Mouse (Mus musculus) MEL (cell line): ENCODE measurements around the gene Mup21. TPM values are rescaled to one million over a fixed set of nuclear protein-coding genes. Genes with fewer than 3 reads are reported as not detected.

Source experiments
- DNase-seq: peaks from one replicate; pipeline ENCODE4 v3.0.0; 2011; ENCODE audit warnings: low read depth, low spot score
- H3K27ac ChIP-seq: 2 replicates; pipeline ENCODE4 v1.5.1; 2012; ENCODE audit warnings: low read depth, mild to moderate bottlenecking, control low read depth, low read length, moderate library complexity; ENCODE audit not compliant: control insufficient read depth
- H3K27me3 ChIP-seq, 2 experiments: fragments of 150-350 bp in 1 of 2; sonication (generic) in 1 of 2; 2 replicates each; pipeline ENCODE4 v1.6.1; 2012; ENCODE audit warnings: low read length in 2 of 2, mild to moderate bottlenecking in 2 of 2, improper control_type of control experiment in 1 of 2, moderate library complexity in 1 of 2; ENCODE audit not compliant: insufficient read depth in 2 of 2, control insufficient read depth in 1 of 2
- H3K36me3 ChIP-seq, 2 experiments: 2 replicates each; pipeline ENCODE4 v1.6.1; 2012 to 2014; ENCODE audit warnings: low read length in 2 of 2, improper control_type of control experiment in 1 of 2, inconsistent platforms in 1 of 2, mild to moderate bottlenecking in 1 of 2; ENCODE audit not compliant: insufficient read depth in 2 of 2, control insufficient read depth in 1 of 2
- H3K4me1 ChIP-seq, 2 experiments: fragments of 150-350 bp in 1 of 2; sonication (generic) in 1 of 2; 2 replicates each; pipeline ENCODE4 v1.6.1; 2012; ENCODE audit warnings: low read length in 2 of 2, improper control_type of control experiment in 1 of 2, mild to moderate bottlenecking in 1 of 2; ENCODE audit not compliant: insufficient read depth in 2 of 2, control insufficient read depth in 1 of 2
- H3K4me3 ChIP-seq, 2 experiments: fragments of 150-350 bp in 1 of 2; sonication (generic) in 1 of 2; 2 replicates each; pipeline ENCODE4 v1.5.1; 2012; ENCODE audit warnings: low read depth in 2 of 2, low read length in 2 of 2, mild to moderate bottlenecking in 2 of 2, moderate library complexity in 2 of 2, control low read depth in 1 of 2, improper control_type of control experiment in 1 of 2; ENCODE audit not compliant: control insufficient read depth in 1 of 2, insufficient read depth in 1 of 2
- H3K79me2 ChIP-seq: 2 replicates; pipeline ENCODE4 v1.6.1; 2012; ENCODE audit warnings: mild to moderate bottlenecking, low read length, moderate library complexity; ENCODE audit not compliant: control insufficient read depth, poor library complexity, insufficient read depth
- H3K9ac ChIP-seq: 2 replicates; pipeline ENCODE4 v1.6.1; 2012; ENCODE audit warnings: low read depth, mild to moderate bottlenecking, control low read depth, low read length, moderate library complexity; ENCODE audit not compliant: control insufficient read depth, poor library complexity, severe bottlenecking
- H3K9me3 ChIP-seq: fragments of 150-350 bp; sonication (generic); replicated peaks from 2 replicates; pipeline ENCODE4 v1.6.1; 2012; ENCODE audit warnings: mild to moderate bottlenecking, low read length, improper control_type of control experiment, moderate library complexity; ENCODE audit not compliant: insufficient read depth
- BHLHE40 ChIP-seq: IDR thresholded peaks from 2 replicates; pipeline ENCODE4 v1.6.1; 2012; ENCODE audit warnings: low read depth, mild to moderate bottlenecking, inconsistent platforms, low read length, improper control_type of control experiment, borderline replicate concordance
- CTCF ChIP-seq, 3 experiments: IDR thresholded peaks in 2 of 3; conservative IDR thresholded peaks in 1 of 3; 2 replicates each; pipeline ENCODE4 v1.5.1; 2011 to 2012; ENCODE audit warnings: low read length in 3 of 3, low read depth in 2 of 3, mild to moderate bottlenecking in 2 of 3, improper control_type of control experiment in 1 of 3, inconsistent platforms in 1 of 3, mixed read lengths in 1 of 3, moderate library complexity in 1 of 3; ENCODE audit not compliant: control insufficient read depth in 1 of 3, insufficient read depth in 1 of 3, poor library complexity in 1 of 3, severe bottlenecking in 1 of 3
- E2F4 ChIP-seq: IDR thresholded peaks from 2 replicates; pipeline ENCODE4 v1.6.1; 2011; ENCODE audit warnings: low read depth, low read length, improper control_type of control experiment, borderline replicate concordance
- EP300 ChIP-seq, 2 experiments: IDR thresholded peaks; 2 replicates each; pipeline ENCODE4 v1.6.1; 2011; ENCODE audit warnings: improper control_type of control experiment in 2 of 2, low read length in 2 of 2, low read depth in 1 of 2, mild to moderate bottlenecking in 1 of 2
- ETS1 ChIP-seq: IDR thresholded peaks from 2 replicates; pipeline ENCODE4 v1.6.1; 2012; ENCODE audit warnings: low read depth, mild to moderate bottlenecking, inconsistent platforms, low read length, improper control_type of control experiment, moderate library complexity
- HCFC1 ChIP-seq: IDR thresholded peaks from 2 replicates; pipeline ENCODE4 v1.6.1; 2012; ENCODE audit warnings: low read depth, mild to moderate bottlenecking, inconsistent platforms, low read length, improper control_type of control experiment, moderate library complexity
- JUND ChIP-seq: IDR thresholded peaks from 2 replicates; pipeline ENCODE4 v1.6.1; 2011; ENCODE audit warnings: low read depth, mild to moderate bottlenecking, improper control_type of control experiment, low read length
- MAX ChIP-seq: IDR thresholded peaks from 2 replicates; pipeline ENCODE4 v1.6.1; 2011; ENCODE audit warnings: low read length, improper control_type of control experiment
- MAZ ChIP-seq: IDR thresholded peaks from 2 replicates; pipeline ENCODE4 v1.6.1; 2012; ENCODE audit warnings: low read depth, mild to moderate bottlenecking, inconsistent platforms, low read length, improper control_type of control experiment
- MXI1 ChIP-seq: IDR thresholded peaks from 2 replicates; pipeline ENCODE4 v1.6.1; 2011; ENCODE audit warnings: mild to moderate bottlenecking, low read depth, low read length, improper control_type of control experiment
- NELFE ChIP-seq: IDR thresholded peaks from 2 replicates; pipeline ENCODE4 v1.6.1; 2011; ENCODE audit warnings: low read depth, low read length, improper control_type of control experiment
- POLR2AphosphoS2 ChIP-seq: IDR thresholded peaks from 2 replicates; pipeline ENCODE4 v1.6.1; 2011; ENCODE audit warnings: low read length, improper control_type of control experiment
- RAD21 ChIP-seq: IDR thresholded peaks from 2 replicates; pipeline ENCODE4 v1.6.1; 2011; ENCODE audit warnings: mild to moderate bottlenecking, low read depth, low read length, improper control_type of control experiment
- SMC3 ChIP-seq: IDR thresholded peaks from 2 replicates; pipeline ENCODE4 v1.6.1; 2011; ENCODE audit warnings: low read depth, low read length, improper control_type of control experiment
- TAL1 ChIP-seq: IDR thresholded peaks from 2 replicates; pipeline ENCODE4 v1.6.1; 2012; ENCODE audit warnings: mild to moderate bottlenecking, inconsistent platforms, low read length, moderate library complexity, mixed read lengths
- TCF12 ChIP-seq: IDR thresholded peaks from 2 replicates; pipeline ENCODE4 v1.6.1; 2014; ENCODE audit warnings: low read depth, mild to moderate bottlenecking, inconsistent platforms, low read length, improper control_type of control experiment, moderate library complexity
- UBTF ChIP-seq: IDR thresholded peaks from 2 replicates; pipeline ENCODE4 v1.6.1; 2012; ENCODE audit warnings: low read depth, mild to moderate bottlenecking, inconsistent platforms, low read length, improper control_type of control experiment, moderate library complexity, borderline replicate concordance; ENCODE audit not compliant: insufficient read depth
- ZKSCAN1 ChIP-seq: IDR thresholded peaks from 2 replicates; pipeline ENCODE4 v1.6.1; 2012; ENCODE audit warnings: low read depth, mild to moderate bottlenecking, inconsistent platforms, low read length, improper control_type of control experiment, moderate library complexity
- ZMIZ1 ChIP-seq: IDR thresholded peaks from 2 replicates; pipeline ENCODE4 v1.6.1; 2012; ENCODE audit warnings: low read depth, mild to moderate bottlenecking, inconsistent platforms, low read length, improper control_type of control experiment, moderate library complexity
- polyA plus RNA-seq, 2 experiments: library from polyadenylated mRNA; stranded (reverse) in 1 of 2; unstranded in 1 of 2; fragments of >175 nt in 1 of 2; fragments of >200 nt in 1 of 2; gene quantifications; 2 replicates each; pipeline versions ENCODE4 v1.2.1 to v1.2.4; 2012; ENCODE audit warnings: low replicate concordance in 2 of 2, low read depth in 1 of 2; ENCODE audit not compliant: insufficient read length in 2 of 2, insufficient read depth in 1 of 2, missing spikeins in 1 of 2
- total RNA-seq: library from RNA; depleted of rRNA; stranded (reverse); fragments of 300-350 nt; gene quantifications from 2 replicates; pipeline ENCODE4 v1.2.3, GENCODE M21; 2012

The Mup21 gene
- total and polyA plus RNA-seq, 3 experiments = not detected

DNA sequence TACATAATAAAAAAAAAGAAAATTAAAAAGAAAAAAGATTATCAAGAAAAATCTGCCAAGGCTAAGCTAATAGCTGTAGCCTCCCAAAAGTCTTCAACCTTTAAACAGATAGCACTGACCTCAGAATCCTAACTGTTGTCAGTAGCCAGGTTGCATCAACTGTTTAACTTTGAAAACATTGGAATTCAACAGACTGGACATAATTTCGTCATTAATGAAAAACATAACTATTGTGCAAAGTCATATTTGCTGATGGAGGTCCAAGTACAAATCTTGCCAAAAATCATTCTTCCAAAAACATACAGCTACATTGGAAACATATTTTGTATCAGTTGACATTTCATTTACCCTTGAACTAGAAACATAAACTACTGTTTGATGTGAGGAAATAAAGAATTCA lies 7.7 kb upstream of the Mup21 start:
- H3K4me1 ChIP-seq = no peaks in the 10 kb centered on the region
- H3K36me3 ChIP-seq = no peaks in the 10 kb centered on the region
- no peaks in the 10 kb centered on the region for H3K9me3 ChIP-seq

GRCm38 (mm10) chr4:62133706-62134105 lies 17.0 kb downstream of the Mup21 start:
- H3K4me1 ChIP-seq = no peaks in the 10 kb centered on the region
- H3K9me3 ChIP-seq = no peaks in the 10 kb centered on the region
- no peak overlapping the region for H3K4me3 ChIP-seq
- no peak overlapping the region for H3K27ac ChIP-seq
- TF ChIP-seq CTCF (IDR thresholded peaks at IDR 0.05 in 2 of 3, conservative IDR thresholded peaks at IDR 0.05 in 1 of 3; ENCODE audit: control insufficient read depth in 1 of 3, insufficient read depth in 1 of 3, low read depth in 2 of 3, low read length in 3 of 3, poor library complexity in 1 of 3, severe bottlenecking in 1 of 3) (peak; percentile 15 to 41 (median 33); a peak in 4 of 6 replicates), RAD21 (peak; percentile 30), POLR2AphosphoS2 (no peak), E2F4 (no peak)
- no peaks in the 10 kb centered on the region for H3K36me3 ChIP-seq
- DNase-seq = peak; percentile 12
- H3K79me2 ChIP-seq = no peaks in the 10 kb centered on the region
- H3K9ac ChIP-seq = no peak overlapping the region
- H3K27me3 ChIP-seq = no peaks in the 10 kb centered on the region

More for the DNA sequence above, 7.7 kb upstream of the Mup21 start:
- Histone ChIP-seq H3K27ac (no peak overlapping the region), H3K4me3 (no peak overlapping the region), H3K79me2 (no peaks in the 10 kb centered on the region), H3K9ac (no peak overlapping the region), H3K27me3 (no peaks in the 10 kb centered on the region)
- TF ChIP-seq ETS1 (no peak), POLR2AphosphoS2 (no peak), MAZ (no peak), JUND (no peak), NELFE (no peak), TAL1 (no peak), MXI1 (no peak), BHLHE40 (no peak), UBTF (no peak), TCF12 (no peak), HCFC1 (no peak), RAD21 (no peak), MAX (no peak), ZKSCAN1 (no peak), EP300 (IDR thresholded peaks at IDR 0.05; ENCODE audit: low read depth in 1 of 2, low read length in 2 of 2) (no peak), SMC3 (no peak), ZMIZ1 (no peak), E2F4 (no peak)
- no peak for DNase-seq
